Mouse (Mus musculus): ENCODE results near the gene Zfp949.

The Zfp949 gene

DNA sequence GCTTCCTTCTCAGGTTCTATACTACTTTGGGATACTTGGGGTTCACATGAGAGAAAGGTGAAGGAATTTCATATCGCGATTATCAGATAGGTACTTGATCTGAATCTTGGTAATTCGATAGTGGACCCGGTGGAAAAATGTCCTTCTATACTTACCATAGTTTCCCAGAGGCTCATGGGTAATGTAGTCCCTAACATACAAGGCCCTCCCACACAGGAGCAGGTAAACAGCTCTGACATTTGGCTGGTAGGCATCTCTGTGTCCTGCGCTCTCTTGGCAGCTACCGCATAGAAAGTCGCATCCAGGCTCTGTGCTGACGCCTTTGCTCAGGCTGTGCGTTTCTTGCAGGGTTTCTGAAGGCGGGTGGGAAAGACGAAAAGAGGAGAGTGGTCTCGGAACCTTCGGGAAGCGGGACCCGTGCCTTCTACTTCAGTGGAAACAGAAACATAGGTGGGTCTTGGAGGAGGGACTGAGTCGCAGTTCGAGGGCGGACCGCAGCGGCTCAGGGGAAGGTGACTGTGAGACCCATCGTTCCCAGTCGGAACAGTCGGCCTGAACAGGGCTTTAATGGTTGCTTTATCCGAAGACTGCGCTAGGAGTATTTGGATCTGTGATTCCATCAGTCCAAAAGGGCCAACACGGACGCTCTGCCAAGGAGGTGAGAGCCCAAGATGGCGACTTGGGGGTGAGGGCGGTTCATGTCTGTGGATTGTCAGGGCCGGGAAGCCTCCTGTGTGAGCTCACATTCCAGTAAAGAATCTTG lies at the start of gene Zfp949:
Gene Zfp949 (plus strand): TSS at position 170 of the 763 bp plus-strand sequence.
- peak; percentile 92 for DNase-seq

DNA sequence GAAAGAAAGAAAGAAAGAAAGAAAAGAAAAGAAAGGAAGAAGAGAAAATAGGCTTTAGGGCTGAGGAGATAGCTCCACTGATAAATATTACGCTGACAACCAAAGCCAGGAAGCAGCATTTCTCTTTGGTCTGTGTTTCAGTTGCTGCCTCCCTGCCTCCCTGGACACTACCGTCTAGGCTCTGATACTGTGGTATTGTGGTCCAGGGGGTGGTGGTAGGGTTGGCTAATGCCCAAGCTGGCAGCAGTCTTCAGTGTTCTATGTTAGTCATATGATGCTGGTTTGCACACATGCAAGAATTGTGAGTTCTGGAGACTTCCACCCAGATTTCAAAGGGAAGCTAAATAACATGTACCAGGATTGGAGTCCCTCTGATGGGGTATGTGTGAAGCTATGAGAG lies 47.7 kb upstream of the Zfp949 start:
- DNase-seq = no peak

DNA sequence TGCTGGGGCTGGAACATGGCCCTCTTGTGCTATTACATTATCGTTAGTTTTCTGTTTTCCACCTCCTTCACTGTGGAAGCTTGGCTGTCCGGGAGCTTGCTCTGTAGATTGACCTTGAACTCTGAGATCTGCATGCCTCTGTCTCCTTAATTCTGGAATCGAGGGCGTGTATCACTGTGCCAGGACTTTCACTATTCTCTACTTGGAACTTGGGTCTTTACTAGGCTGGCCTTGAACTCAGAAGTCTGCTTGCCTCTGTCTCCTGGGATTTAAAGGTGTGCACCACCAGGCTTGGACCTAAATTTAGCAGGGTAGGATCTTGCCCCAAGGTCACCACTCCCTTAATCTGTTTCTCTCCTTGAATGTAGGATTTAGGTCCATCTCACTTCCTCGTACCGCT lies 46.0 kb upstream of the Zfp949 start:
- DNase-seq = no peak

DNA sequence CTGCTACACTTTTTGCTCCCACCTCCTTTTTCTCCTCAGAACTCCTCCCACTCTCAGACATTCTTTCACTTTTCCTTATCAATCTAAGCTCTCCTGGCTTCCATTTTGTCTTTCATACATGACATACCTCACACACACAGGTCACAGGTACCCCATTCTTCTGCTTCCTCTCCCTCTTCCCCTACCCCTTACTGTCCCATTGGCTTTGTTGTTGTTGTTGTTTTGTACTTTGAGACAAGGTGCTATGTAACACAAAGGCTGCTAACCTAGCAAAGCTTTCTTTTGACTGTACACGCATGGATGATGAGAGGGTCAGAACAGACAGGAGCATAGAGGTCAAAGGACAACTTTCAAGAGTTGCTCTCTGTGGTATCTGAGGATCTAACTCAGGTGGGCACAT lies 32.3 kb upstream of the Zfp949 start:
- no peak for DNase-seq

DNA sequence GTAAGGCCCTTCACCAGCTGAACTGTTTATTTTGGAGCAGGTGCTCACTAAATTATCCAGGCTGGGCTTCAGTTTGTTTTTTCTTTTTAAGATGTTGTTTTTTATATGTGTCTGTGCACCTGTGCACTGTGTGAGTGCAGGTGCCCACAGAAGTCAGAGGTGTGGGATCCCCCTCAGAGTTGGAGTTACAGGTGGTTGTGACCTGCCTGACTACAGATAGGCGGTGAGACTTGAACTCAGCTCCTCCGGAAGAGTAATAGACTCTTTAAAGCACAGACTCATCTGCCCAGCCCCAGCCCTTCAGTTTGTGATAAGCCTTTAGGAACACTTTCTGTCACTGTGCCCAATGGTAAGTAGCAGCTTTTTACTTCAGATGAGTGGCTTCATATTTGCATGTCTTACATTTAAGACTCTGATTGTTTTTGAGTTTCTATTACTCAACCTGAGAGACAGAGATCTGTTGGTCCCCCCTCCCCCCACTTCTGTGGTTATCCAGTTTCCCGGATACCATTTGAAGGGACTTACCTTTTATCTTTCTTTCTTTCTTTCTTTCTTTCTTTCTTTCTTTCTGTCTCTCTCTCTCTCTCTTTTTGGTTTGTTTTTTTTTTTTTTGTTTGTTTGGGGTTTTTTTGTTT lies 31.3 kb upstream of the Zfp949 start:
- DNase-seq = no peak

DNA sequence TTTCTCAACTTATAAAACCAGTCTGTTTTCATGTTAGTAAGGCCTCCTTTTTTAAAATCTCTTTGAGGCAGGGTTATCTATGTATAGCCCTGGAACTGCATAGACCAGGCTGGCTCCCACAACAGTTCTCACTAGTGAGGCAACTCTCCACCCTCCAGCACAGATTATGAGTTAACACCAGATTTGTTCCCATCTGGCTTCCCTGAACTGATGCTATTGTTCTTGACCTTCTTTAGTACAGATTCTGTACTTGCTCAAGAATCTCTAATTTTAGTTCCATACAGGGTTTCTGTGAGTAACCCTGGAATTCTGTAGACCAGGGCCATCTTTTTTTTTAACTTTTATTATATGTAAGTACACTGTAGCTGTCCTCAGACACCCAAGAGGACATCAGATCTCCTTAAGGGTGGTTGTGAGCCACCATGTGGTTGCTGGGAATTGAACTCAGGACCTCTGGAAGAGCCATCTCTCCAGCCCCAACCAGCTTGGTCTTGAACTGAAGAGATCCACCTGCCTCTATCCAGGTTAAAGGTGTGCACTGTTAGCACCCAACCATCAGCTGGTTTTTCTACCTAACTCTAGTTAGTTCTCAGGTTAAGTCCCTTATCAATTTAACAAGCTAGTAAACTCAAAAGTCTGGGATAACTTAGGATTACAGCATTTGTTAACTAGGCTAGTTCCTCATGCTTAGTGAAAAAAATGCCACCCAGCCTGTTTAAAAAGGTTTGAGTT lies 28.3 kb upstream of the Zfp949 start:
- no peak for DNase-seq

DNA sequence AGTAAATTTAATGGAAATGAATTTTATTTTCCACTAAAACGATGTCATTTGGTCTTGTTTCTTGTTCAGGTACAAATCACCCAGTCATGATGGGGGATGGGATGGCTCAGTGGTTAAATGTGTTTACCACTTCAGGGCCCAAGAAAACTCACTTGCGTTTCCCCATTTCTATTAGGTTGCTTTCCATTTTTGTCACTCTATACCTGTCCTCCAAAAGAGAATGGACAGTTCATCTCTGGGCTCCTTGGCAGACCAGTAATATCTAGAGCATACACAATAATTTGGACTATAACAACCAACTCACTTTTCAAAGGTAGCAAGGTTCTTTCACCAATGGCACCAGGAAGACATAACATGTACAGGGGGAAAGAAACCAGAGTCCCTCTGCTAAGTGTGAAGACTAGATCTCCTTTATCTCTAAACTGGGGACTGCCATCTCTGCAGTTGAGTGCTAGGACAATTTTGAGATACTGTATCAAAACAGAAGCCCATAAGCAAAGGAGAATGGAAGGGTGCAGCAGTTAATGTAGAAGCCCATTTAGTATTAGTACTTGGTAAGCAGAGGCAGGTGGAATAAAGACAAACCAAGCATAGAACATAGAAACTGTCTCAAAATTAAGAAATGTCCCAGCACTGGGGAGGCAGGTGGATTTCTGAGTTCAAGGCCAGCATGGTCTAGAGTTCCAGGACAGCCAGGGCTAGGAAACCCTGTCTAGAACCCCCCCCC lies 27.5 kb upstream of the Zfp949 start:
- DNase-seq = no peak

DNA sequence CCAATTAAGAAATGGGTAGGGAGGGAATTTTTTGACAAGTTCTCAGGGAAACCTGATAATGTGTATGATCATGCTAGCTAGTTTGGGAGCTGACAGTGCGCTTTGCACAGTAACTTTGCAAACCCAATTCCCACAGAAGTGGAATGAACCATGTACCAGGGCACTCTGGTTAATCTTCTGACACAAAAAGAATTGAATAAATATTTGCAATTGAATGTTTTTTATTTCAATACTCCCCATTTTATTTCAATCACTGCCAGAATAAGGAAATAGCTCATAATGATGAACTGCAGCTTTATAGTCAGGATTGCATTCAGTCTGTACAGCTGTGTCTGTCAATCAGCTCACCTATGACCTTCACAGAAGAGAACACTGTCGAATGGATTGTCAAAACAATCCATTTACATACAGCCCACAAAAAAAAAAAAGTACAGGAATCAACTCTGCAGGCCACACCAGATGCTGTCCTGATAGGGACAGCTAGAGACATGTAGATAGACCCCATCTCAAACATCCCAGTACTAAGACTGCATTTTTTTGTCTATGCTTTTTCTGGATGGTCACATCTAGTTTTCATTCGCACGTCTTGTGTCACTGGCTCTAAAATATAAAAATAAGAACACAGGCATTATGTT lies 26.9 kb upstream of the Zfp949 start:
- no peak for DNase-seq

DNA sequence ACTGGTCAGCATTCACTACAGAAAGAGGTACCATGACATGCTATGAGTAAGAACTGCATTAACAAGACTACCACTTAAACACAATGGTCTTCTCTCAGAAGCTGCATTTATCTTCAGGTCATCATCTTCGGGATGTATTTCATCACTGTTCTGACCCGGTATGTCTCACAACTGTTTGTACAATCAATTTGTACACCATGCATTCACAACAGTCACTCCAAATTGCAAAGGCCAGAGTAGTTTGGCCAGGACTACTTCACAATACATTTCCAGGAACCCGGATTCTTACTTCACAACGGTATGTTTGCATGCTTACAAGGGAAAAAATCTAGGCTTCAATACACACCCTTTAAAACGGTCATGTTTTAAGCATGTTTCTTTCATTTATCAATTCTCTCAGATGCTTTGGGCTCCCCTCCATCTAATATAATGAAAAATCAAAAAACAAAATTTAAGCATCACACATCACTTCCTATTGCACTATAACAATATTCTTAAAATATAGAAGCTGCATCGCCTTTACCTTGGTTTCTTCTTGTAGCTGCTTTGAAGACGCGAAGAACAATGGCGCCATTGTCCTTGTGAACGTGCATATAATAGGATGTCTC lies 25.8 kb upstream of the Zfp949 start:
- DNase-seq = peak; percentile 4

DNA sequence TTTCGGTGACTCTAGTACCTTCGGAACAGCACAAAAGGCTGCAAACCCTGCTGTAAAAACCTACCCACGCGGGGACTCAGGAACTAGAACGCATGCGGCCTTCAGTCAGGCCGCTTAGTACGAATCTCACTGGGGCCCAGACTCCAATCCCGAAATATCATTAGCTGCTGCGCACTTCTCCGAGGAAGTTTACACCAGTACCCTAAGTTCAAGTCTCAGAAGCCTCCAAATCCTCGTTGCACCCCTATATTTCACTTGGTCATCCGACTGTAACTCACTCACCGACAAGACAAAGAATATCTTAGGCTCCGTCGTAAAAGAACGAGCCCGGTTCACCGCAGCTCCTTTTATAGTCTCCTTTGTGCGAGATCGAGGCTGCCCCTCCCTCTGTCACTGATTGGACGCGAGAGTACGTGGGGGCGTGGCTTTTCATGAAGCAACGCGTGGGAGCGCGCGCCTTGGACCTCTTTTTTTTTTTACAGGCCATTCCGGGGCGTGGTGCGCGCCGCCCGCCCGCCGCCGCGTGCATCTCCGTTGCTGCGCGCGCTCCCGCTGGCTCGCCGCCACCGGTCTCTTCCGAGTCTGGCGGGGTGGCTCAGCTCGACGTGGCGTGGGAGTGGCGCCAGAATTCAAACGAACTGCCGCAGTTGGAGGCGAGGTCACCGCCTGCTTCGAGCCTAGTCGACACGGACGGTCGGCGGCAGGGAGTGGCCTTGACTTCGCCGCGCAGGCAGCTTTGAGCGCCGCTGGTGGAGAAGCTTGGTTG lies 25.1 kb upstream of the Zfp949 start:
- DNase-seq = peak; percentile 97

DNA sequence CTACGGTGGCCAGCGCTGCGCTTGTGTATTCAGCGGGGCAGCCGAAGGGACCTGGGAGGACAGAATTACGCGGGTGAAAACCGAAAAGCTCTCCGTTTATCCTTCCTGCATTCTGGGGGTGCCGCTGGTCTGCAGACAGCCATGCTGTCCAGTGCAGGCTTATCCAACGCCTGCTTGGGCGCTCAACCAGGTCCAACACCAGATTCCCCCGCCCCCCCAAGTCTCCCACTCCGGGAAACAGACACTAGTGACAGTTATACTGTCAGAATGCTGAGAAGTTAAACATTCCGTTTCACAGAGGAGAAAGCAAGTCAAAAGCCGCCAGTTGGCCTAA lies 24.5 kb upstream of the Zfp949 start:
- DNase-seq = no peak

DNA sequence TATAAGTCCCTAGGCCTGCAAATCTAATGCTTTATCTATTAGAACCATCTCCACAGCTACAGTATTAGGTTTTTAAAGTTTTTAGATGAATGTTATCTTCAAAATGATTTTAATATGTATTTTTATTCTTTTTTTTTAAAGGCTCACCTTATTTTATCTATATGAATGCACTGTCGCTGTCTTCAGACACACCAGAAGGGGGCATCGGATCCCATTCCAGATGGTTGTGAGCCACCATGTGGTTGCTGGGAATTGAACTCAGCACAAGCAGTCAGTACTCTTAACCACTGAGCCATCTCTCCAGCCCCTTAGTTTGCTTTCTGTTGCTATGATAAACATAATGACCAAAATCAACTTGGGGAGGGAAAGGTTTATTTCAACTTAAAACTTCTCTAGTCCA lies 23.5 kb upstream of the Zfp949 start:
- DNase-seq = no peak

DNA sequence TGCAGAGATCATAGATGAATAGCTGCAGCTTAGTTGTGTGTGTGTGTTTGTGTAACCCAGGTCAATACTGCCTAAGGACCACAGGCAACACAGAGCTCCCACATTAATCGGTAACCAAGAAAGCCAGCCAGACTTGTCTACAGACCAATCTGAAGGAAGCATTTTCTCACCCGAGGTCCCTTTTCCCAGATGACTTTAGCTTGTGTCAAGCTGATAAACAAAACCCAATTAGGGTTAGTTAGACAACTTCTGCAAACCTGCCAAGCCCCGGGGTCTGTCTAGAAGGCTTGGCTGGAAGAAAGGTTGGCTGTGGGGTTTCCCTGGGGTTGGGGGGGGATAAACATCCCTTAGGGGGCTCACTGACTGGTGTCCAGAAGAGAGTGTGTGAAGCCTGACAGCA lies 23.0 kb upstream of the Zfp949 start:
- no peak for DNase-seq

DNA sequence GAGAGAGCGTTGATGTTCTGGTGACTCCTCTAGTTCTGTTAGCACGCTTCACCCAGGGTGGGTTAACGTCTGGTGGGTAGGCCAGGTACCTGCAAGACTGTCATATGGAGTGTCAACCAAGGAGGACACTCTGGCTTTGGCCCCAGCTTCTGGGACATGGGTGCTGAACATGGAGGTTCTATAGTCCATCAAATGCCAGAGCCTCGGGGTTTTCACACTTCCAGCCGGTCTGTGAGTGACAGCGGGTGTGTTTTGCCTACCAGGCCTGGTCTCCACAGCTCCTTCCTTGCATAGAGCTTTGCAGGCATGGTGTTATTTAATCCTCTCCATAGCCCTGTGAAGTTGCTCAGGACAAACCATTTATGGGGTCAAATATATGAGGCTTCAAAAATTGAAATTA lies 22.5 kb upstream of the Zfp949 start:
- no peak for DNase-seq

DNA sequence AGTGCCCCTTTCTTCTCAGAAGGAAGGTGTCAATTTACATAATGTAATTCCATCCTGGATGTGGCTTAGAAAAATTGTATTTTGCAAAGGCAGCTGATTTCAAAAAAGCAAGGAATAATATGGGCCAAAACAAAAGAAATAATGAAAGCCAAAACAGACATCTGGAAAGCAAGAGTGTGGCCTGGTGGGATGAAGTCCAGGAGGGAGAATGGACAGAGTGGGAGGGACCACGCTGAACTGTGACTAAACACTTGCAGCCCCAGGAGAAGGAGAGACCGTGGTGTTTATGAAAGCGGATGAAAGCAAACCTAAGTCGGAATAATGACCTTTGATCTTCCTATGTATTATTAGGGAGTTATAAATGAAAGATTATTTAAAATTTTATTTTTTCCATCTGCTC lies 19.9 kb upstream of the Zfp949 start:
- DNase-seq = no peak

DNA sequence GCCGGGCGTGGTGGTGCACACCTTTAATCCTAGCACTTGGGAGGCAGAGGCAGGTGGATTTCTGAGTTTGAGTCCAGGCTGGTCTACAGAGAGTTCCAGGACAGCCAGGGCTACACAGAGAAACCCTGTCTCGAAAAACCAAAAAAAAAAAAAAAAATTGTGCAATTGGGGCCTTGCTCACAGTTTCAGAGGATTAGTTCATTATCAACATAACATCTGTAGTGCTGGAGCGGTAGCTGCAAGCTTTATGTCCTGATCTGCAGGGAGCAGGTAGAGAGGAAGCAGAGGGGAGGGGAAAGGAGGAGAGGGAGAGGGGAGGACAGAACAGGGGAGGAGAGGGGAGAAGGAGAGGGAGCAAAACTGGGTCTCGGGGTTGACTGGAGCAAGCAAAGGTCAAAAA lies 19.1 kb upstream of the Zfp949 start:
- no peak for DNase-seq

DNA sequence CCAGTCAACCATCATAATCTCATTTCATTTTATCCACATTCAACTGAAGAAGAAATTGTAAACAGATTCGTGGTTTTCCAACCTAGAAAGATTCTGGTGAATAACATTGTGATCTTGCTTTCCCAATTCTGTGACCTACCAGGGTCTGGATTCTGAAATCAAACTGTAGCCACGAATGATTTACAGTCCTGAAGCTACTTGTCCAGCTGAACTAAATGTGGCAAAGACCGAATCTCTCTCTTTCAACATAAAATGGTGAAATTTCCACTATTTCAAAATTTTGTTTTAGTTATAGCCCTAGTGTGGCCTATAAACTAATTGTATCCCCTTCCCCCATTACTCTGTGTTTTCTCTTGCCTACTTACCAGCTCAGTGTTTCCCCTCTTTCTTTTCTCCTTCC lies 18.2 kb upstream of the Zfp949 start:
- no peak for DNase-seq

DNA sequence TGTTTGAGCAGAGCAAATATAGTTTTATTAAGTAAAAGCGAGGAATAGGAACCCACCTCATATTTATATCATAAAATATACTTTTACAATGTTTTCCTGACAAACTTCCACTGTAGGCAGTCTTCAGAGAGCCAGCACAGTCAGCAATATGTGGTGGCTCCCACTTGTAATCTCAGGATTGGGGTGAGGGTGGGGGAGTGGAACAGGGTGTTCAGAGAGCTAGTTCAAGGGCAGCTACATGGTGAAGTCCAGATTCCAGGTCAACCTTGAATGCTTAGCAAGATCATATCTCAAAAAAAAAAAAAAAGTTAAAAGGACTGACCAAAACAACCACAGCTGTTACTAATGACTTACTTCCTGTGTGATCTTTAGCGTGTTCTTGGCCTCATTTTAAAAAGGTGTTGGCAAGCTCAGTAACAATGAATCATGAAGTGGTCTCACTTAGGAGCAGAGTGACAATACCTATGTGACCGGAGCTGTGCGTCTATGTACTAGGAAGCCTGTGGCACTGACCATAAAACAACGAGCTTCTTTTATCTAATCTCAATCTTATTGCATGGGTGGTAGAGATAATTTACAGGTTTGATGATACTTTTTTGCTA lies 17.7 kb upstream of the Zfp949 start:
- no peak for DNase-seq

DNA sequence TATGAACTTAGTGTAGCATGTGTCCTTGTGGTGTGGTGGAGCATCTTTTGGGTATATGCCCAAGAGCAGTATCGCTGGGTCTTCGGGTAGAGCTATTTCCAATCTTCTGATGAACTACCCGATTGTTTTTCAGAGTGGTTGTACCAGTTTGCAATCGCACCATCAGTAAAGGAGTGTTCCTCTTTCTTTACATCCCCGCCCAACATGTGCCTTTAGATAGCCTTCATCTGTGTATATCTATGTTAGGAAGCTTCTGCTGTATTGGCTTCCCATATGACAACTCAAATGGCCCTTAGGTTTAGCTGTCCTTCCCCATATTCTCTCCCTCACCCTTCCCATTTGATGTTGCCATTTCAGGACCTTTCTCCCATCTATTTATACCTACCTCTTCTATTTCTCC lies 13.7 kb upstream of the Zfp949 start:
- no peak for DNase-seq

DNA sequence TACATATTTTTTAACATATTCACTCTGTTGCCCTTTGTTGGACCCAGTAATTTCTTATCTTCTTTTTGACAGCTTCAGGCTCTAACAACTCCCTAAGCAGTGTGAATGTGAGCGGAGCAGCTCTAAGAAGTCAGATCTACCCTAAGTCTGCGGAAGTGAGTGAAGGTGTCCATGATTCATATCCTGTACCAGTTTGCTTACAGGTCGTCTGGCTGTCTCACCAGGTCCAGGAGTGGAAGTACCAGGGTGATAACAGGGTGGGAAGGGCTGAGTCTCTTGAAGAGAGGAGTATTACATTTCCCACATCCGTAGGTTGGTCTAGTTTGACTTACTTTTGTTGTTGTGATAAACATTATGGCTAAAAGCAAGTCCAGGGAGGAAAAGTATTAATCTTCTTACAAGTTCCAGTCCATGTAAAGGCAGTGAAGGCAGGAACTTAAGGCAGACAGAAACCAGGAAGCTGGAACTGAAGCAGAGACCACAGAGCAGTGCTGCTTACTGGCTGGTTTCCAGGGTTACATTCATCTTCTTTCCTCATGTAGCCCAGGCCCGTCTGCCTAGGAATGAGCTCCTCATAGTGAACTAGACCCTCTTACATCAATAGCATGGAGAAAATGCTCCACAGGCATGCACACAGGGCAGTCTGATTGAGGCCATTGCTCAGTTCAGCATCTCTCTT lies 8.1 kb upstream of the Zfp949 start:
- DNase-seq = no peak

DNA sequence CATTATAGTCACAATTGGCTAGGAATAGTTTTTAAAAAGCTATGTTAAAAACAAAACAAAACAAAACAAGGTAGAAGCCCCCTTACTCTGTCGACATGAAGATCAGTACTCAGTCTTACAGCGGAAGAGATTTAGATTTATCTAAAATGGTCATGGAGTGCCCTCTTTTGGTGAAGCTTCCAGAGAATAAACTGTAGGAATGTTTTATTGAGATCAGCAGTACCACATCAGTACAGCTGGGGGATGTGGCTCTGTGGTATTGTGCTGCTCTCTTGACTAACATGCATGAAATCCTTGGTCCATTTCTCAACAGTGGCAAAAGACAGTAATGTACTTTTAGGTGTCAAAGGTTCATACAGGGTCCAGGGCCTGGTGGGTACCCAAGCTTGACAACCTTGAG lies 5.0 kb upstream of the Zfp949 start:
- DNase-seq = peak; percentile 40
